Mouse (Mus musculus) stomach, embryonic 15.5 days (tissue): ENCODE results near the gene Tgfb2. TPM values are rescaled to one million over a fixed set of nuclear protein-coding genes. Genes with fewer than 3 reads are reported as not detected.

ENCODE experiments used
- ATAC-seq: fragments of 200-750 bp; cut with Nextera tagmentation; 2 replicates; pipeline ENCODE4 v1.8.0; 2017; ENCODE audit warnings: low read depth, moderate number of reproducible peaks, moderate TSS enrichment; ENCODE audit not compliant: insufficient read depth, low FRiP score
- H3K27ac ChIP-seq: fragments of 300-500 bp; sonication (generic); 2 replicates; pipeline ENCODE4 v1.5.1; 2015; ENCODE audit warnings: mild to moderate bottlenecking, inconsistent platforms
- H3K27me3 ChIP-seq: fragments of 300-500 bp; sonication (generic); replicated peaks from 2 replicates; pipeline ENCODE4 v1.6.1; 2015; ENCODE audit warnings: inconsistent platforms
- H3K36me3 ChIP-seq: fragments of 300-500 bp; sonication (generic); 2 replicates; pipeline ENCODE4 v1.6.1; 2015; ENCODE audit warnings: inconsistent platforms
- H3K4me1 ChIP-seq: fragments of 300-500 bp; sonication (generic); 2 replicates; pipeline ENCODE4 v1.6.1; 2015; ENCODE audit warnings: inconsistent platforms
- H3K4me2 ChIP-seq: fragments of 300-500 bp; sonication (generic); 2 replicates; pipeline ENCODE4 v1.6.1; 2015; ENCODE audit warnings: mild to moderate bottlenecking, inconsistent platforms
- H3K4me3 ChIP-seq: fragments of 300-500 bp; sonication (generic); replicated peaks from 2 replicates; pipeline ENCODE4 v1.5.1; 2015; ENCODE audit warnings: inconsistent platforms
- H3K9ac ChIP-seq: fragments of 300-500 bp; sonication (generic); 2 replicates; pipeline ENCODE4 v1.6.1; 2015; ENCODE audit warnings: inconsistent platforms
- H3K9me3 ChIP-seq: fragments of 300-500 bp; sonication (generic); 2 replicates; pipeline ENCODE4 v1.6.1; 2016; ENCODE audit warnings: inconsistent platforms
- WGBS: fragments of 180-500 bp; shearing (Covaris S2); methylation state at CpG from one replicate; pipeline ENCODE4 v1.1.7; 2015; 5-methylcytosine and 5-hydroxymethylcytosine counted together
- polyA plus RNA-seq: library from polyadenylated mRNA; unstranded; fragments of >200 nt; fragmentation: Nextera tagmentation; extraction: Ambion mirVana; gene quantifications from 2 replicates; pipeline ENCODE4 v1.2.1, GENCODE M21; 2015

Gene Tgfb2
- polyA plus RNA-seq = 21.6 and 21.8 TPM in 2 replicates

DNA sequence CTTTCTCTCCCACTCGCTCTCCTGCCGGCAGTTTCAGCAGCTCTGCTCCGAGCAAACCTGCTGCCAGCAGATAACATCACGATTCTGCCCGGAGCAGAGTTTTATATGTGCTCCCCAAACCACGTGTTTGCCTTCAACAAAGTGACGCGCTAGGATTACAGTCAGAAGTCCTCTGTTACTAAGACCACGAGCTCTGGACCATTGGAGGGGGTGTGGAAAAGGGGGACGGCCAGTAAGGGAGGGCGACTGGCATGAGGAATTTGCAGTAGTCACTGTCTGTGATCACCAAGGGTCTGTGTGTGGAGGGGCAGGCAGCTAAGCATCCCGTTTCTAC is at the start of gene Tgfb2:
TSS of gene Tgfb2 (minus strand) at position 75 of the 334 bp plus-strand sequence.
- Histone ChIP-seq H3K36me3 (no peaks in the 10 kb centered on the region), H3K27ac (peak within 1 kb of the TSS; percentile 81), H3K27me3 (no peaks in the 10 kb centered on the region), H3K9ac (peak within 1 kb of the TSS; percentile 53), H3K4me2 (peak within 1 kb of the TSS; percentile 93), H3K4me1 (peaks cover 6% of the 10 kb centered on the region; the same call in 1 of the 2 replicates), H3K9me3 (no peaks in the 10 kb centered on the region), H3K4me3 (peak within 1 kb of the TSS; percentile 64)
- WGBS = under 1% methylated on average over 12 of the region's 12 CpGs
- peak; percentile 27 for ATAC-seq

DNA sequence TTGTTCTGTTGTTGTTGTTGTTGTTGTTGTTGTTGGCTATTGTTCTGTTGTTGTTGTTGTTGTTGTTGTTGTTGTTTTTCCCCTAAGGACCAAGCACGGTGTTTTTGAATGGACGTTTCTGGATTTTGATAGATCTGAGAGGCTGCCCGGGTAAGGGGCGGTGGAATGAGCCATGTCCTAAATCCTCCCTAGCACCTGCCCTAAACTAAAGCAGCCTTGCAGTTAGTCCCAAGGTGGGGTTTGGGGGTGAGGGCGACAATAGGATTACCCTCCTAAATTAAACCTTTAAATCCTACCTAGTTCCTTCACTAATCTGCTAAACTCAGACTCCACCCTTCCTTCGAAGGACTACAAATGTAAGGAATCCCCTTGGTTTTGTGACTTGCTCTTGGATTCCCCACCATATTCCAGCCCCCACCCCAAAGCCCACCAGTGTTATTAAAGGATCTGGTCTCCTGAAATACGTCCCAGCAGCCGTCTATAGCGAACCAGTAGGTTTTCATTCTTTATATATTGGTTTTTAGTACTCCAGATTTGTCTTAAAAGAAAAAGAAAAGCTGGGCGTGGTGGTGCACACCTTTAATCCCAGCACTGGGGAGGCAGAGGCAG is 44.0 kb upstream of the Tgfb2 start:
- ATAC-seq = peak; percentile 32; the same call in 1 of the 2 replicates

DNA sequence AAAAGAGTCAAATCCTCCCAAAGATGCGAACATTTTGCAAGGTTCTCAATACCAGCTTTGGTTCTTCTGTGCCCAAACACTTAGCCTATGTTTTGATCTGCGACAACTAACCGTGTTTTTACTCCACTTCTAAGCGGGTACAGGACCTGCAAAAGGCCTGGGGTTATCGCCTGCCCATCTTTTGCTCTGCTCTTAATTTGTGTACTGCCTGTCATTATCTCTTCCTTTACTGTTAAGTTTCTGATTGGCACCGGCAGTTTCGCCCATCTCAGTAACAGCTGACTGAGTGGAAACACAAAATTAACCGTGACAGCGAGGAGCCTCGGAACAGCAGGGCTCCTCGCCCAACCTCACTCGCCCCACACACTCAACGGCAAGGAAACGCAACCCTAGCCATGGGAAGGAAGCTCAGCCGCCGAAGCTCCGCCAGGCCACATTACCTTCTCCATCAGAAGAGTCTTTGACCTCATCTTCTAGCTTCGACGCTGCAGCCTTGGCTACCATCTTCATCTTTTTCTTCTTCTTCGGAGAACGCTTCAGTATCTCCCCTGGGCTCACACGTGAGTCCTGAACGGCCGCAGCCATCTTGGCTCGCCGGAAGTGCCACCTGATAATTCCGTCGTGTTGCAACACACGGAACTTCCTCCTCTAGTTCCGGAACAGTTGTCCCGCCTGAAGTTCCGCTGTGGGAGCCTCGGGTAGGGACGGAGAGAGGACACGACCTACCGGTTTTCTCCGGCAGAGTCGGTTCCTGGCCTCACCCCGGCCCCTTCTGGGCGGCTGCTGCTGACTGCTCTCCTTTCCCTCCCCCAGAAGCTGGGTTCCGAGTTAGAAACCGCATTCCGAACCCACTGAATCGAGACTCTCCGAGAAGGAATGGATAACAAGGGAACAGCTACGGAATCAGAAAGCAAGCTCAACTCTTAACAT is 43.2 kb upstream of the Tgfb2 start, which contains the start of gene Rrp15:
TSS of gene Rrp15 (minus strand) at position 635 of the 930 bp plus-strand sequence.
- Histone ChIP-seq H3K36me3 (0 out of 2 replicates have a peak, but pooled peaks cover 3% of the 10 kb centered on the region), H3K4me1 (peaks cover 11% of the 10 kb centered on the region; the same call in 1 of the 2 replicates), H3K4me2 (peak within 1 kb of the TSS; percentile 75), H3K4me3 (peak within 1 kb of the TSS; percentile 85), H3K27ac (peak within 1 kb of the TSS; percentile 83), H3K27me3 (no peaks in the 10 kb centered on the region), H3K9me3 (no peaks in the 10 kb centered on the region), H3K9ac (peak within 1 kb of the TSS; percentile 80)
- peak; percentile 93 for ATAC-seq
- WGBS = under 1% methylated on average over 46 of the region's 46 CpGs

More for the DNA sequence above, 44.0 kb upstream of the Tgfb2 start:
- Histone ChIP-seq H3K9ac (peak overlapping the region; percentile 80), H3K9me3 (no peaks in the 10 kb centered on the region), H3K27ac (peak overlapping the region; percentile 83), H3K27me3 (no peaks in the 10 kb centered on the region), H3K36me3 (0 out of 2 replicates have a peak, but pooled peaks cover 3% of the 10 kb centered on the region), H3K4me1 (peaks cover 11% of the 10 kb centered on the region; the same call in 1 of the 2 replicates), H3K4me3 (peak overlapping the region; percentile 85), H3K4me2 (peak overlapping the region; percentile 58)
- WGBS = 35% methylated on average over 10 of the region's 10 CpGs

DNA sequence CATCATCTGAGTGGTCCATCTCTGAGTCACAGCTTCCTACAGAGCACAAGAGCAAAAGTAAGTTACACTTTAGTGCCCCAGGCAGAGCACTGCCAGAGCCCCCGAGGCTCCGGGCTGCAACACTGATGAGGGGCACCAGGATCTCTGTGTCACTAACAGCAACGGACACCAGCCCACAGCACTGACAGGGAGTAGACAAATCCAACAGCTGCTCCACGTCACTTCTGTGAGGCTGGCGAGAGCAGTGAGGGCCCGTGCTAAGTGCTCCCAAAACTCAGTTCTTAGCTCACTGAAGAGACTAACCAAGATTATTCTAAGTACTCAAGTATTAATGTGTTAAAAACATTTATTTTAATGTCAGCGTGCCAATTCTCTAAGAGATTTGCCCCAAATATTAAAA is 34.0 kb upstream of the Tgfb2 start:
- no peaks in the 10 kb centered on the region for H3K9me3 ChIP-seq
- H3K27me3 ChIP-seq = no peaks in the 10 kb centered on the region
- no peak for ATAC-seq

DNA sequence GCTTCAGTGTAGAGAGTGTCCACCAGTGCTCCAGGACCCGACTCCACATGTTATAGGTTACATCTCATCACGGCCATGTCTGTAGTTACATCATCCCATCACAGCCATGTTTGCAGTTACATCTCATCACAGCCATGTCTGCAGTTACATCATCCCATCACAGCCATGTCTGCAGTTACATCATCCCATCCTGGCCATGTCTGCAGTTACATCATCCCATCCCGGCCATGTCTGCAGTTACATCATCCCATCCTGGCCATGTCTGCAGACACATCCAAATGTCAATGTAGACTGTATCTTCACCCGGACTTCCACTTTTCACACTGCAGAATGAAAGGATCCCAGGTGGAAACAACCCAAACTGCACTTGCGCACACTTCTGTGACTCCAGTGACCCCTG is 29.7 kb upstream of the Tgfb2 start:
- Histone ChIP-seq H3K4me2 (no peak overlapping the region), H3K27me3 (no peaks in the 10 kb centered on the region), H3K36me3 (peaks cover 16% of the 10 kb centered on the region), H3K4me1 (no peaks in the 10 kb centered on the region), H3K4me3 (no peak overlapping the region), H3K9me3 (no peaks in the 10 kb centered on the region), H3K27ac (no peak overlapping the region), H3K9ac (no peak overlapping the region)
- WGBS = 88% methylated on average over 5 of the region's 5 CpGs
- ATAC-seq = no peak

More for the DNA sequence above, 34.0 kb upstream of the Tgfb2 start:
- Histone ChIP-seq H3K4me2 (no peak overlapping the region), H3K4me1 (no peaks in the 10 kb centered on the region), H3K4me3 (no peak overlapping the region), H3K27ac (no peak overlapping the region), H3K9ac (no peak overlapping the region), H3K36me3 (peaks cover 16% of the 10 kb centered on the region)
- 56% methylated on average over 7 of the region's 7 CpGs for WGBS

DNA sequence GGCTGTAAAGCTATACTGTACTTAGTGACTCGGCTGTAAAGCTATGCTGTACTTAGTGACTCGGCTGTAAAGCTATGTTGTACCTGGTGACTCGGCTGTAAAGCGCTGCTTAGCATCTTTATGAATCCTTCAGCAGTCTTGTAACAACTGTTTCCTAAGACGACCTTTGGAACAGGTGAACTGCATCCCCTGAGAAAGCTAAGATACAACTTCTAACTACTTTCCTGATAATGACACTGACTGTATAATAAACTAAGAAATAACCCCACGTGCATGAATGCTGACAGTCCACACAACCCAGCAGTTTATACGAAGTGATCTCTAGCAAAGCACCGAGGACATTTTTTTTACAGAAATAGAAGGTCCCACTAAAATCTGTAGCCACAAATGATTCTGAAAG is 27.3 kb upstream of the Tgfb2 start:
- Histone ChIP-seq H3K4me3 (no peak overlapping the region), H3K27ac (no peak overlapping the region), H3K4me1 (no peaks in the 10 kb centered on the region), H3K4me2 (no peak overlapping the region), H3K27me3 (no peaks in the 10 kb centered on the region), H3K36me3 (peaks cover 16% of the 10 kb centered on the region), H3K9ac (no peak overlapping the region), H3K9me3 (no peaks in the 10 kb centered on the region)
- no peak for ATAC-seq
- 91% methylated on average over 8 of the region's 8 CpGs for WGBS

DNA sequence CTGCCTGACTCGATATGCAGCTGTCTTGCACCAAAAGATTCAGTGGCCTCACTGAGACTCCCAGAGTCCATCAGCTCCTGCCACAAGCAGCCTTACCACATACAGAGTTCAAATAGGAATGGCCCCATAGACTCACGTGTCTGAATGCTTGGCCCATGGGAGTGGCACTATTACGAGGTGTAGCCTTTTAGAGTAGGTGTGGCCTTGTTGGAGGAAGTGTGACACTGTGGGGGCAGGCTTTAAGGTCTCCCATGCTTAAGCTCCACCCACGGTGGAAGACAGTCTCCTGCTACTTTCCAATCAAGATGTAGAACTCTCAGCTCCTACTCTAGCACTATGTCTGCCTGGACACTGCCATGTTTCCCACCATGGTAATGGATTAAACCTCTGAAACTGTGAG is 23.0 kb upstream of the Tgfb2 start:
- no peak; the same call in 1 of the 2 replicates for ATAC-seq
- Histone ChIP-seq H3K36me3 (no peaks in the 10 kb centered on the region), H3K9ac (no peak overlapping the region), H3K27ac (no peak overlapping the region), H3K9me3 (no peaks in the 10 kb centered on the region), H3K4me3 (no peak overlapping the region), H3K27me3 (no peaks in the 10 kb centered on the region), H3K4me2 (no peak overlapping the region), H3K4me1 (no peaks in the 10 kb centered on the region)
- 63% methylated on average over 4 of the region's 4 CpGs for WGBS

DNA sequence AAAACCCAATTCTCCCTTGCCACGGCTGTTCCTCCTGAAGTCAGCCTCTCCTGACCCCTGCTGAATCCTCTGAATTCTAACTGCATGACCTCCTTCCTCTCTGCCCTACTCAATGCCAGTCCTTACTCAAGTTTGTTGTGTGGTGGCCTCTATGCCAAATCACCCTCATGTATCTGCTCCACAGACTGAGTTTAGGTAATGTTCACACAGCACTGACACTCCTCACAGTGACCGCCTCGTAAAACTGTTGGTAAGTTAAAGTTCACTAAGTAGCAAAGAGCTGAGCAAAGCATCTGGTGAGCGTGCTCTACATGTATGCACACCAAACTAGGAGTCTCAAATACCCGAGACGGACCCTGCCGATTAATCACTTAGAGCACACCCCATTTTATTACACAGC is 20.3 kb upstream of the Tgfb2 start:
- H3K4me3 ChIP-seq = no peak overlapping the region
- H3K27ac ChIP-seq = no peak overlapping the region
- H3K27me3 ChIP-seq = no peaks in the 10 kb centered on the region
- H3K36me3 ChIP-seq = no peaks in the 10 kb centered on the region
- H3K4me1 ChIP-seq = no peaks in the 10 kb centered on the region
- WGBS = 83% methylated on average over 7 of the region's 7 CpGs
- no peaks in the 10 kb centered on the region for H3K9me3 ChIP-seq
- H3K9ac ChIP-seq = no peak overlapping the region
- ATAC-seq = no peak
- H3K4me2 ChIP-seq = no peak overlapping the region

DNA sequence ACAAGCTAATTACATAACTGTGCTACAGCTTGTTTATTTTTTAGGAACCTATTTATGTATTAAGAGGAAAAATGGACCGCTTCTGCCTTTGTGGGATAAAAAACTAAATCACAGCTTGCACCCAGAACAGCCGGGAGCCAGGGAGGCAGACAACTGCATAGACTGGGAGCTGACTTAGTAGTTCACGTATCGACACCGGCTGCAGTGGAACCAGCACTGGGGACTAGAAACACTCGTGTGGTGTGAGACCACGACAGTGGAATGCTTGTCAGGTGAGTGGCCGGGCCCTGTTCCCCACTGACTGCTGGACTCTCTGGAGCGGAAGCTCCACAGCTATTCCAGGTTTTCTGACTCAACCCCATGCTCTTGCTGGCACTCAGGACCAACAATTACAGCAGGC is 16.5 kb upstream of the Tgfb2 start:
- no peak overlapping the region for H3K9ac ChIP-seq
- H3K4me1 ChIP-seq = no peaks in the 10 kb centered on the region
- no peak overlapping the region for H3K4me2 ChIP-seq
- 81% methylated on average over 9 of the region's 9 CpGs for WGBS
- H3K9me3 ChIP-seq = no peaks in the 10 kb centered on the region
- H3K4me3 ChIP-seq = no peak overlapping the region
- H3K27ac ChIP-seq = no peak overlapping the region
- no peak for ATAC-seq
- no peaks in the 10 kb centered on the region for H3K36me3 ChIP-seq
- H3K27me3 ChIP-seq = no peaks in the 10 kb centered on the region

DNA sequence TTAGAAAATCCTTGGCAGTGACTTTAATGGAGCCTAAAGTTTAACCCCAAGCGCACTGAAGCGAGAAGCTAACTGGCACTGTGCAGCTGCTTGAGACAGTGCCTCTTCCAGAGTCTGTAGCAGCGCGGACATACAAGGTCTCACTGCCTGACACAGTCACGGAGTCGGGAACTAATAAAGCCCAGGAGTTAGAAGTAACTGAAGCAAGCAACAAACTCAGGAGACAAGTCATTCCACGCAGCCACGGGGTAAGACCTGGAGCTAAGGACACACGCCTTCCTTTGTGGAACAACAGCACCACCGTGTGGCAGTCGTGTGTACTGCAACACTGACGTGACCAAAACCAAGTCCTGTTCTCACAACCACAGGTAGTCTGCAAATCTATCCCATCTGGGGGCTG is 16.1 kb upstream of the Tgfb2 start:
- Histone ChIP-seq H3K4me2 (no peak overlapping the region), H3K9ac (no peak overlapping the region), H3K9me3 (no peaks in the 10 kb centered on the region), H3K27ac (no peak overlapping the region), H3K27me3 (no peaks in the 10 kb centered on the region), H3K36me3 (no peaks in the 10 kb centered on the region), H3K4me3 (no peak overlapping the region), H3K4me1 (no peaks in the 10 kb centered on the region)
- peak; percentile 35; the same call in 1 of the 2 replicates for ATAC-seq
- 33% methylated on average over 12 of the region's 12 CpGs for WGBS

DNA sequence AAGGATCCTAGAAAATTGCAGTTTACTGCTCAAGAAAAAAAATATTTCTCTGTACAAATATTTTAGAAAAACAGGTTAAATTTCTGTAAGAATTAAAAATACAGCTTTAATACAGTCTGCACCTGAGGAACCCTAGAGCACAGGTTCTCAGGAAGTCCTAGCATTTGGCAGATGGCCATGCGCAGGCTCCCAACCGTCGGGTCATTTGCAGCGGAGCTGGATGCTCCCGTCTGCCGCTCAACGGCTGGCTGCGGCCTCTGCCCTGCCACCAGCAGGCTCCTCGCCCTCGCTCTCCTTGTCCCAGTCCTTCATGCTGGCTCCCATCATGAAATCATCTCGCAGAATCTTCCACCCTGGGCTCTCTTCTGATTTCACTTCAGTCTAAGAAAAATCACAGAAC is 15.4 kb upstream of the Tgfb2 start:
- H3K27ac ChIP-seq = no peak overlapping the region
- no peak for ATAC-seq
- no peak overlapping the region for H3K9ac ChIP-seq
- H3K4me1 ChIP-seq = no peaks in the 10 kb centered on the region
- H3K4me3 ChIP-seq = no peak overlapping the region
- no peak overlapping the region for H3K4me2 ChIP-seq
- no peaks in the 10 kb centered on the region for H3K36me3 ChIP-seq
- WGBS = 95% methylated on average over 11 of the region's 11 CpGs
- H3K9me3 ChIP-seq = no peaks in the 10 kb centered on the region
- no peaks in the 10 kb centered on the region for H3K27me3 ChIP-seq

DNA sequence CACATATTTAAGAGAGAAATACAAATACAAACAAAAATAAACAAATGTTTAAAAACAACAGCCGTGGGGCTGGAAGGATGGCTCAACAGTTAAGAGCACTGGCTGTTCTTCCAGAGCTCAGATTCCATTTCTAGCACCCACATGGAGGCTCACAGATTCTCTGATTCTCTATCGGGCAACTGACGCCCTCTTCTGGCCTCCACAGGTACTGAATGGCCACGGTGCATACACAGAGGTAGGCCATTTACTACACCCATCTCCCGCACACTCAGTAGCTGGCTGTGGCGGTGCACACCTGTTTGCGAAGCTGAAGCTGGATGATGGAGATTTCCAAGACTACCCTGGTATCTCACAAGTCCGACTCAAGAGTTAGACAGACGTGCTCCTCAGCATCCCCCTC is 13.9 kb upstream of the Tgfb2 start:
- Histone ChIP-seq H3K27me3 (no peaks in the 10 kb centered on the region), H3K36me3 (no peaks in the 10 kb centered on the region), H3K27ac (no peak overlapping the region), H3K9ac (no peak overlapping the region), H3K9me3 (no peaks in the 10 kb centered on the region), H3K4me3 (no peak overlapping the region), H3K4me1 (no peaks in the 10 kb centered on the region), H3K4me2 (no peak overlapping the region)
- ATAC-seq = no peak
- WGBS = 93% methylated on average over 9 of the region's 9 CpGs
